Mouse (Mus musculus) spleen, adult 18-20 months (tissue): Measurements from ENCODE around the gene Gm44579.
A peak's percentile ranks its signal among the peaks of the same experiment; 100 is the strongest.

ENCODE experiments used
- DNase-seq, 2 experiments: peaks; one replicate each; pipeline ENCODE4 v3.0.0; 2022; ENCODE audit warnings: mixed read lengths in 2 of 2

The Gm44579 gene

GRCm38 (mm10) chr15:98167645-98168621 is 52.8 kb downstream of the Gm44579 start:
- peak; percentile 42 to 50 for DNase-seq

DNA sequence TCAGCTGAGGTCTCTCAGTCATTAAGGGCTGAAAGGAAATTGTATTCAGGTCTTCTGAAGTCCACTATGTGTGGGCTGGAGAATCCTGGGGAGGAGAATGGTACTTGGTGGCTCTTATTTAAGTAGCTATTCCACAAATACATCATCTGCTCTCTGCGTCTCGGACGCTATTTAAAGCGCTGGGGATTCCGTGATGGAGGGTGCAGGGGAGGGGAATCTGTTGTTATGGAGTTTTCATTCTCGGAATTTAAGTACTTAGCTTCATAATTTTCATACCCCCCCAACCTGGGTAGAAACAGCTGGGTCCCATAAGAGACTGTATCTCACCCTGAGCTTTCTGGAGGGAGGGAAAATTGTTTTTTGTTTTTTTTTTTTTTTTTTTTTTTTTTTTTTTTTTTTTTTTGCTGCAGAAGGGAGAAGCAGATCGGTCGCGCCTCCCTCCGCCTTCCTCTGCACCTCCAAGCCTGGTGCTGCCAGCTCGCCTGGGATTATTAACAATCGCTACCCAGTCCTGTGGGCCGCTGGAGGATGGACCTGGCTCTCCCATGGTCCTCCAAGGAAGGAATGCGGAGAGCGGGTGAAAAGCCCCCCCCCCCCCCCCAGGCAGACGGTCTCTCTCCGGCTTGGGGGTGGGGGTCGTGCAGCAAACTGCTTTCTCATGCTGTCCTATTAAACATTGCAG is 53.7 kb downstream of the Gm44579 start, which contains the start of gene Ccdc184:
Ccdc184 (plus strand) TSS at position 196 of the 682 bp plus-strand sequence.
- no peak for DNase-seq

- no peak for DNase-seq
Measured at GRCm38 (mm10) chr15:98165525-98165924, 55.3 kb downstream of the Gm44579 start, which contains the start of gene Asb8. TSS of gene Asb8 (minus strand) at chr15:98165625.

DNA sequence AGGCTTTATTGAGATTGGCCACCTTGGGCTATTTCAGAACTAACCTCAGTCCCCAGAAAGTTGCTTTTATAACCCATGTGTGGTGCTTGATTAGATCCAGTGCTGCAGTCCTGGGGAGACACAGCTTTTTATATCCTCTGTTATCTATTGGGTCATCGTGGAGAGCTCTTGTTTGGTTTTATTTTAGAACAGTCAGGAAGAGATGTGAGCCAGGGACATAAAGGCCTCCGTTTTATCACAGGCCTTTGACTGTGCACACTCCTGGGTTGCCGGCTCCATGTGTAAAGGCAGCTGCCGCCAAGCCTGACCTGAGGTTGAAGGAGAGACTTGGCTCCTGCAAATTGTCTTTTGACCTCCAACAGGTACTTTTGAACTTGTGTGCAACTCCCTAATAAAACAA is 58.2 kb downstream of the Gm44579 start:
- no peak for DNase-seq

GRCm38 (mm10) chr15:98161026-98161805 is 59.6 kb downstream of the Gm44579 start:
- DNase-seq, result no peak

DNA sequence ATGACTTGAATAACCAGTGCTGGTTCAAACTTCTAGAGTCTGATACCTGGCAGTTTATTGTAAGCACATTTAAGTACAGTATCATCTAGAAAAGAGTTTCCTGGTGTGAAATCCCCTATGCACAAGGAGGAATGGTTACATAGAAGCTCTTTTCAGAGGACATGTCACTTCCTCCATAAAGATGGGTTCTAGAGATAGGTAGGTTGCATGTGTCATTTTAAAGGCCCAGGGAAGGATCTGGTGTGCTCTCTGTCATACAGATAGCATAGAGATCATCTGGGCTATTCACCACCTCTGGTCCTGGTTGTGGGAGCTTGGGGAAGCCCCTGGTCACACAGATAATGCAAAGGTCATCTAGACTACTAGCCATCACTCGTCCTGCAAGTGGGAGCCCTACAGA is 63.5 kb downstream of the Gm44579 start:
- no peak for DNase-seq

GRCm38 (mm10) chr15:98155944-98156343 is 64.8 kb downstream of the Gm44579 start:
- no peak for DNase-seq

DNA sequence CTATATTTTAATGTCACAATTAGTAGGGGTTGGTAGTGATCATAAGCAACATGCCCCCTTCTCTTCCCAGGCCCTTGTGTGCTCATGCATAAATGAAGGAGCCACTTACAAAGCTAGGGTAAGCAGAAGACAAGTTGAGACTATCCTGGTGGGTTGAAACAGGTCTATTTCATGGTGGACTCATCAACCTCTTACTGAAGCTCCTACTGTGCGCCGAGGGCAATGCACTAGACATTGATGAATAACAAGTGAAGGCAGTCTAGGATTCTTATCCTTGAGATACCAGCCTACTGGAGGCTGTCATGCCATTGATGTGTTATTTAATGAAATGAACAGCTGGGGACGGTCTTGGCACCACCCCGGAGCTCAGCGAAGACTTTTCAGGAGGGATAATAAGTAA is 65.5 kb downstream of the Gm44579 start:
- no peak for DNase-seq

DNA sequence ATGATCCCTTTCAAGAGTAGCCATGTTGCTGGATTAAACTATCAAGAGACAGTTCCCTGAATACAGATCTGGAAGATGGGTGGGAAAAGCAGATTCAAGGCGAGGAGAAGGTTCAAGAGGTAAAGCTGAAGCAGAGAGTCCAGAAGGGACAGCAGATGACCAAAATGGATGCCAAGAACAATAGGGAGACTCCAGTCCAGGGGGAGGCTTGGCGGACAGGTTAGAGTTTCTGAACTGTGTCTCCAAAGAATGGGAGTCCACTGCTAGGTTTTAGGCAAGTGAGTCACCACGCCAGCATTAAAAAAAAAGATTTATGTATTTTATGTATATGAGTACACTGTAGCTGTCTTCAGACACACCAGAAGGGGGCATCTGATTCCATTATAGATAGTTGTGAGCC is 66.1 kb downstream of the Gm44579 start:
- DNase-seq, result no peak

DNA sequence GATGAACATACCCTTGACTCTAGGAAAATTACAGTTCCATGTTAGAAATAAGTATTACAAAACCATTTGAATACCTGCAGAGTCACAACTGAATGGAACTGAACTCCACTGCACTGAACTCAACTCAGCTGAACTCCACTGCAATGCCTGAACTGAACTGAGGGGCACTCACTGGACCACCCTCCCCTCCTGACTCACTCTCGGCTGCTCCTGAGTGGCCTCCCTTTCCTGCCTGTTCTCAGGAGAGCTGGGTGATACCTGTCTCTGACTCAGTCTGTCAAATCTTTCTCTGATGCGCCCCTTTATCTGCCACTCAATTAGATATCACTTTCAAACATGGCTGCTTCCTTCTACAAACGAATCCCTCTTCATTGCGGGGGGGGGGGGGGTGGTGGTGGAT is 66.6 kb downstream of the Gm44579 start:
- no peak for DNase-seq

- DNase-seq, result peak in 1 of 2 experiments; percentile 14
Measured at GRCm38 (mm10) chr15:98153625-98154024, 67.2 kb downstream of the Gm44579 start.

- no peak for DNase-seq
Measured at GRCm38 (mm10) chr15:98152916-98153315, 67.9 kb downstream of the Gm44579 start.

DNA sequence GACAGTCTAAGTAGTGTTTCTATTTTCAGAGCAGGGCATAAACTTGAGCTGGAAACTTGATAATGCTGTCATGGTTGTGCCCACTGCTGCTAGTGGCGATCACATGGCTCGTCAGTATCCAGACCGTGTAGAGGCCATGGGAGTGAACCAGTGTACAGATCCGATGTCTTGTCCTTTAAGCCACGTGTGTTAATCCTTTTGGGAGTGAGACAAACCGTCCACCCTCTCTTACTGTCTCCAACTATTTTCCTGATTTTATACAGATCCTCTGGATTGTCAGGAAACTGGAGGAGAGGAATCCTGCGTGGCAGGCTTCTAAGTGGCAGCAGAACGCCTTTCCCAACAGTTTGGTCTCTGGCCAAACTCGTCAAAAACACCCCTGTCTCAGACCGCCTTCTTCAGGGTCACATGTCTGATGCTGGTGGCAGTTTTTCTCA is 71.6 kb downstream of the Gm44579 start:
- DNase-seq, result no peak

DNA sequence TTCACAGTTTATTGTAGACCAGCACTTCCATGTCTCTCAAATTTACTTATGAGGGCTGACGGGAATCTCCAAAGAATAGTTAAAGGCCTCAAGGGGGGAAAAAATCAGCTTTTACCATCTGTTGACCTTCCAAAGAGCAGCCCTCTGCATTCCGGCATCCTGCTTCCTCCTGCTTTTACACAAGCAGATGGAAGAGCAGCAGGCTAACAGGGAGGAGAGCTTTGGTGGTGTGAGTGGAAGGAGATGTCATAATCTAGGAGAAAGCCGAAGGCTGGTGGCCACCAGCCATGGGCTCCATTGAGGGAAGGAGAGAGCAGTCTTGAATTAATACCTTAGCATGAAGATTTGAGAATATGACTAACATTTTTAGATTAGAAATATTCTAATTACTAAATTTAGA is 72.4 kb downstream of the Gm44579 start:
- no peak for DNase-seq

DNA sequence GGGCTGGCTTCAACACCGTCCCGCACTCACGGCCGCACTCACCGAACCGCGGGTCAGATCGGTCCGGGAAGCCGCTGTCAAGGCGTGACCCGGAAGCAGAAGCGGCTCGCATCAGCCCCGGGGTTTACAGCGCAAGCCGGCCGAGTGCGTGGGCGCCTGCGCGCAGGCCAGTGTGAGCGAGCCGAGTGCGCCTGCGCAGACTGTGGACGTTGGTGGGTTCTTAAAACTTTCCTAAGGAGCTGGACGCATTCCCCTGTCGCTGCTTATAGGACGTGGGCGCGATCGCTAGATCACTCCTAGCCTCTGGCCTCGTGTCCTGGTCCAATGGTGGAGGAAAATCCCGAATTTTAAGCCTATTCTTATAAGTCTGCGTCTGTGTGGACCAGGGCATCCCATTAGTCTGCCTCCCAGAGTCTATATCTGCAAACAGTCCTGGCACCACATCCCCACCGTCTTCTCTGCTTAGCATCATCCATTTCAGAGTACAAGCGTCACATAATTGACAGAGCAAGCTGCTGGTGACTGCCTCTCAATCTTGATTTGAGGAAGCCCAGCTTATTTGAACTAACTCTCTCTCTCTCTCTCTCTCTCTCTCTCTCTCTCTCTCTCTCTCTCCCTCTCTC is 75.1 kb downstream of the Gm44579 start:
- DNase-seq, result peak; percentile 87 to 89

- DNase-seq, result no peak
Measured at GRCm38 (mm10) chr15:98144861-98145507, 75.8 kb downstream of the Gm44579 start.

DNA sequence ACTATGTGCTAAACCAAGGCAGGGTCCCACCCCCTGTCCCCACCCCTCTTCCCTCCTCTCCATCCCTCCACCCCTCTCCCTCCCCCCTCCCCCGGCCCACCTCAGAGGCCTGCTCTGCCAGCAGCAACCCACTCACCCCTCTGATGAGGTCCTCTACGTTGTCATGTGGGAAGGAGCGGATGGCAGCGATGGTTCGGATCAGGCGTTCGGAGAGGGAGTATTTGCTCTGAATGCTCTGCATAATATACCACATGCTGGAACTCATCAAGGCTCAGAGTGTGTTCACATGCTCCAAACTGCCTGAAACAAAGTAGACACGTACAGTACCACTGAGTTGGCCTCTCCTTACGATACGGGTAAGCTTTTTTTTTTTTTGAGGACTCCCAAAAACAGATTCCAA is 78.3 kb downstream of the Gm44579 start:
- DNase-seq, result no peak

DNA sequence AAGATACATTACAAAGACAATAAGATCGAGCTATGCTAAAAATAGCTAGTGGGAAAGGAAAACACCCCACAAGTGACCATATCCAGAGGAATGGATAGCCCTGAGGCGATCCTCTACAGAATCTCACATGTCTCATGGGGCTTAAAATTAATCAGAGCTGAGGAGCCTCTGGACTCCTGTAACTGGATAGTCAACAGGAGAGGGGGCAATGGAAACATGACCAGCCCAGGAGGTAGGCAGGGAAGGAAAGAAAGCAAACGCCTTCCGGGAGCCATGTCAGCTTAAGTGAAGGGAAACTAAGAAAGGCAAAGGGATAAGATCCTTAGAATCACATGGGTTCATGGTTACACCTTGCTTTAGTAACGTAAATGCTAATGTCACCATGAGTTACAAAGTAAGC is 80.0 kb downstream of the Gm44579 start:
- no peak for DNase-seq

DNA sequence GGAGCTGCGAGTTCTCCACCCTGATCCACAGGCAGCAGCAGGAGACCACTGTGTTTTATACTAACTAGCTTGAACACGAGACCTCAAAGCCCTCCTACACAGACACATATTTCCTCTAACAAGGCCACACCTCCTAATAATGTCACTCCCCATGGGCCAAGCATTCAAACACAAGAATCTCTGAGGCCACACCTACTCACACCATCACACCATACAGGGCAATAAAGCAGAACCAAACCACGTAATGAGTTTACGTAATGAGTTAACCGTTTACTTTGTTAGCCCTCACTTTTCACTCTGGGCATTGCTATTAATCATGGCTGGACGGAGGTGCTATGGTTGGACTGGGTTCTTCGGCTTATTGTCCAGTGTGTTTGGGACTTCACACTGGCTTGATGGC is 81.0 kb downstream of the Gm44579 start:
- no peak for DNase-seq

DNA sequence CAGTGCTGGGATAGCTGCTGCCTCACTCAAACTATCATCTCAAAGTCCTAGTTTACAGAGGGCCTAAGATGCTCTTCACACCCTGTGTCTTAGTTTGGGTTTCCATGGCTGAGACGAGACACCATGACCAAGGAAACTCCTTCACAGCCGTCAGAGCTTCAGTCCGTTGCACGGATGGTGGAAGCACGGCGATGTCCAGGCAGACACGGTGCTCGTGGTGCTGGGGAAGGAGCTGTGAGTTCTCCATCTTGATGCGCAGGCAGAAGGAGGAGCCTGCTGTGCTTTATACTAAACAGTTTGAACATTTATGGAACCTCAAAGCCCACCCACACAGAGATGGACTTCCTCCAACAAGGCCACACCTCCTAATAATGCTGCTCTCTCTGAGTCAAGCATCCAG is 83.9 kb downstream of the Gm44579 start:
- no peak for DNase-seq
